Mouse (Mus musculus): ENCODE results near the gene Pmepa1. TPM values are rescaled to one million over a fixed set of nuclear protein-coding genes. Genes with fewer than 3 reads are reported as not detected.

Pmepa1 gene
- polyA plus RNA-seq, 1 experiment from 2014 or later = 4.6 TPM

DNA sequence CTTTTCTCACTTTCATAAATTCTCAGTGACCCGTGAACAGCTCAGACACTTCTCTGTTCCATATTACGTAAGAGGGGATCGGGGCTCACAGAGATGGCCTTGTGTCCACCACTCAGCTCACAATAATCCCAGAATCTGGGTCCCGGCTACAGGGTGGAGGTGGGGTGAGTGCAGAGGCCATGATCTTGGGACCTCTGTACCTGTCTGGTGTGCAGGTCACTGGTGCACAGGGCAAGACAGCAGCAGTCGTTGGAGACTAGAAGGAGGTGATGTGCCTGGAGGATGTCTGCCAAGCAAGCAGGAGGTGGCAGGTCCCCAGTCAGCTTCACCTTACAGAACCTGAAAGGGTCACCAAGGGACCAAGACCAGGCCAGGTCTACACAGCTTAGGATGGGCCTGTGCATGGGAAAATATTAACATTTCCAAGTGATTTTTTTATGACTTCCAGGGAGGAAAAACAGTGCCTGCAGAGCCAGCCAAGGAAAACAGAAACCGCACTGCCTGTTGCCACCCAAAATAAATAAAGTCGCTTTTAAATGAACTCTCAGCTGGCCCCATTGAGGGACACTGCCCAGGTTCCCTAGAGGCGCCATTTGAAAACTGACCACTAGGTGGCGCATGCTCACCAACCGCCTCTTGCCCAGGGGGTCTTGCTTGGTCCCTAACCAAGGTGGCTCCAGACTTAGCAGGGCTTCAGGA is 56.9 kb downstream of the Pmepa1 start:
- Histone ChIP-seq H3K27ac (replicated peaks) (no peak overlapping the region), H3K4me2 (no peak overlapping the region), H3K36me3 (no peaks in the 10 kb centered on the region), H3K4me3 (replicated peaks) (no peak overlapping the region), H3K9ac (replicated peaks) (no peak overlapping the region), H3K27me3 (replicated peaks) (no peaks in the 10 kb centered on the region), H3K9me3 (replicated peaks) (no peaks in the 10 kb centered on the region), H3K4me1 (no peaks in the 10 kb centered on the region)
- no peak for ATAC-seq (ENCODE audit: low FRiP score)
- 47% methylated on average over 10 of the region's 10 CpGs for WGBS

GRCm38 (mm10) chr2:173218416-173219141 is 57.8 kb downstream of the Pmepa1 start, which contains the start of gene Zbp1:
TSS of gene Zbp1 (minus strand) at chr2:173218923.
- H3K27me3 ChIP-seq (replicated peaks) = no peaks in the 10 kb centered on the region
- H3K9ac ChIP-seq (replicated peaks) = no peak within 1 kb of the TSS
- no peaks in the 10 kb centered on the region for H3K4me1 ChIP-seq
- no peak for ATAC-seq (ENCODE audit: low FRiP score)
- H3K4me2 ChIP-seq = no peak within 1 kb of the TSS
- H3K36me3 ChIP-seq = no peaks in the 10 kb centered on the region
- no peaks in the 10 kb centered on the region for H3K9me3 ChIP-seq (replicated peaks)
- H3K4me3 ChIP-seq (replicated peaks) = no peak within 1 kb of the TSS
- 68% methylated on average over 11 of the region's 11 CpGs for WGBS
- H3K27ac ChIP-seq (replicated peaks) = no peak within 1 kb of the TSS

- Histone ChIP-seq H3K9me3 (replicated peaks) (no peaks in the 10 kb centered on the region), H3K4me2 (no peak overlapping the region), H3K36me3 (no peaks in the 10 kb centered on the region), H3K4me3 (replicated peaks) (no peak overlapping the region), H3K27me3 (replicated peaks) (no peaks in the 10 kb centered on the region), H3K4me1 (no peaks in the 10 kb centered on the region), H3K27ac (replicated peaks) (no peak overlapping the region), H3K9ac (replicated peaks) (no peak overlapping the region)
- no peak for ATAC-seq (ENCODE audit: low FRiP score)
- WGBS = 91% methylated on average over 5 of the region's 5 CpGs
Observed at GRCm38 (mm10) chr2:173217763-173218258, 58.5 kb downstream of the Pmepa1 start.

DNA sequence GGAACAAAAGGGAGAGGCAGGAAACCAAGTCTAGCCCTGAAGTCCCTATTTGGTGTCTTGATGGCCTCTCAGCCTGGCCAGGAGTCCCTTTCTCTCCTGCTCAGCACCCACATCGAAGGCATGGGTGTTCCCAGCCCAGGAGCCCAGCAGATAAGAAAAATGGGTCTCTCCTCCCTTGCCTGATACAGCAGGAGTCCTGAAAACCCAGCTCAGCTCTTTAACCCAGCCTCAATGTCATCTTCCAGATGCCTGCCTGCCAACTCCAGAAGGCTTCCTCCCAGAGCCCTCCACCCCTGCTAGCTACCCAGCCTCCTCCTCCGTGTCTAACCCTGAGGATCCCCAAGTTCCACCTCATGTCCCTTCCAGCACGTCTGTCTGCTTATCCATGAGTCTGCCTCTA is 59.1 kb downstream of the Pmepa1 start:
- 79% methylated on average over 3 of the region's 3 CpGs for WGBS
- Histone ChIP-seq H3K4me1 (no peaks in the 10 kb centered on the region), H3K27ac (replicated peaks) (no peak overlapping the region), H3K36me3 (no peaks in the 10 kb centered on the region), H3K9me3 (replicated peaks) (no peaks in the 10 kb centered on the region), H3K4me2 (no peak overlapping the region), H3K4me3 (replicated peaks) (no peak overlapping the region), H3K9ac (replicated peaks) (no peak overlapping the region), H3K27me3 (replicated peaks) (no peaks in the 10 kb centered on the region)
- no peak for ATAC-seq (ENCODE audit: low FRiP score)

GRCm38 (mm10) chr2:173216840-173217239 is 59.5 kb downstream of the Pmepa1 start:
- WGBS = 89% methylated on average over 7 of the region's 7 CpGs
- no peak for ATAC-seq (ENCODE audit: low FRiP score)
- Histone ChIP-seq H3K9me3 (replicated peaks) (no peaks in the 10 kb centered on the region), H3K27ac (replicated peaks) (no peak overlapping the region), H3K4me1 (no peaks in the 10 kb centered on the region), H3K27me3 (replicated peaks) (no peaks in the 10 kb centered on the region), H3K36me3 (no peaks in the 10 kb centered on the region), H3K4me2 (no peak overlapping the region), H3K4me3 (replicated peaks) (no peak overlapping the region), H3K9ac (replicated peaks) (no peak overlapping the region)

DNA sequence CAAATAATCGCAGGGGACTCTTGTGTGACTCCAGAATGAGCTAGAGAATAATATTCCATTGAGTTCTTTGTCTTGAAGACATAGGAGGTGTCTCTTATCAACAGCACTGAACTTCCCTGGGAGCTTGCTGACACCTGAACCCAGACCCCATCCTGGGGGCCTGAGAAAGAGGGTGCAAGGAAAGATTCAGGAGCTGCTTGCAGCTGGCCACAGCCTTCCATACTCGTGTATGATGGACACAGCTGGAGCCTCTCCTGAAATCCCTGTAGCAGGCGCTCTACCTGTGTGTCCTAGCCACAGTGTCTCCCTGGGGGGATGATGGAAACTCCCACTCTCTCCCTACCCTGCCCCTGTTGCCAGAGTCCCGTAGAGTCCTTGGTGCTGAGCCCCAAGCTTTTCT is 64.1 kb downstream of the Pmepa1 start:
- 84% methylated on average over 4 of the region's 4 CpGs for WGBS

DNA sequence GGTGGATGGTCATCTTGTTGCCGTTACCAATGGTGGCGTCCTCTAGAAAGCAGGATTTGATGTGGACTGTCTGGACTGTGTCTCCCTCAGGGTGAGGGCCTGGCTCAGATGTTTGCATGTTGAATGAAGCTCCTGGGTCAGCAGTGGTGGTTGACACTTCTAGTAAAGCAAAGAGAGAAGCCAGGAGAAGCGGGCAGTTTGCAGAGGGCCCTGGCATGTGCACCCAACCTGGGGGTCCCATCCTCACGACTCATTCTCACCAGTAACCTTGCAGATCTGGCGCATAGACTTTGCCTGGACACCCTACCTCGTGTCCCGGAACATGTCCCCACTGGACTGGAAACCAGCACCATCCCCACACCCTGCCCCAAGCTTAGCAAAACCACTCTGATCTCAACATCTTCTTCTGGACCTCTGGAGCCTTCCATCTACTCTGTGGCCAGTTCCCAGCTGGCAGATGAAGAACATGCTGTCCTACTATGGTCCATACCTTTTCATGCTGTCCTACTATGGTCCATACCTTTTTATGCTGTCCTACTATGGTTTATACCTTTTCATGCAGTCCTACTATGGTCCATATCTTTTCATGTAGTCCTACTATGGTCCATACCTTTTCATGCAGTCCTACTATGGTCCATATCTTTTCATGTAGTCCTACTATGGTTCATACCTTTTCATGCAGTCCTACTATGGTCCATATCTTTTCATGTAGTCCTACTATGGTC is 67.1 kb downstream of the Pmepa1 start:
- 95% methylated on average over 7 of the region's 7 CpGs for WGBS
- Histone ChIP-seq H3K9me3 (replicated peaks) (no peaks in the 10 kb centered on the region), H3K4me1 (no peaks in the 10 kb centered on the region), H3K4me3 (replicated peaks) (no peak overlapping the region), H3K36me3 (no peaks in the 10 kb centered on the region), H3K4me2 (no peak overlapping the region), H3K27ac (replicated peaks) (no peak overlapping the region), H3K9ac (replicated peaks) (no peak overlapping the region), H3K27me3 (replicated peaks) (no peaks in the 10 kb centered on the region)
- no peak for ATAC-seq (ENCODE audit: low FRiP score)

More for the DNA sequence above, 64.1 kb downstream of the Pmepa1 start:
- no peaks in the 10 kb centered on the region for H3K9me3 ChIP-seq (replicated peaks)
- H3K27me3 ChIP-seq (replicated peaks) = no peaks in the 10 kb centered on the region
- no peaks in the 10 kb centered on the region for H3K4me1 ChIP-seq
- no peak overlapping the region for H3K27ac ChIP-seq (replicated peaks)
- no peak overlapping the region for H3K9ac ChIP-seq (replicated peaks)
- H3K4me3 ChIP-seq (replicated peaks) = no peak overlapping the region
- no peaks in the 10 kb centered on the region for H3K36me3 ChIP-seq
- no peak overlapping the region for H3K4me2 ChIP-seq
- no peak for ATAC-seq (ENCODE audit: low FRiP score)

DNA sequence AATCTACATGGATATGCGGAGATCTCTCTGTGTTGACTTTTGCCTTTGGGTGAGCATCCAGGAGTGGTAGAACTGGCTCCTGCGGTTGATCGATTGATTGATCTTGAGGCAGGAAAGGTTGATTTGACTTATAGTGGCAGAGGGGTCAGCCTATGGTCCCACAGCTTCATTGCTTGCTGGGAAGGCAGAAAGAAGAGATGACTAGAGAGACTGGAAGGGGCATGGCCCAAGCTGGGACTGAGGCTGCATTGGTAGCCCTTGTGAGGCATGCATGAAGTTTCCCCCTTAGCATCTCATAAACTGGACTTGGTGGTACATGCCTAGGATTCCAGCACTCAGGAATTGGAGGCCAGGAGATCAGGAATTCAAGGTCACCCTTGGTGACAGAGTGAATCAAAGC is 69.3 kb downstream of the Pmepa1 start:
- Histone ChIP-seq H3K27ac (replicated peaks) (no peak overlapping the region), H3K4me1 (no peaks in the 10 kb centered on the region), H3K9ac (replicated peaks) (no peak overlapping the region), H3K36me3 (no peaks in the 10 kb centered on the region), H3K9me3 (replicated peaks) (no peaks in the 10 kb centered on the region), H3K4me2 (no peak overlapping the region), H3K4me3 (replicated peaks) (no peak overlapping the region), H3K27me3 (replicated peaks) (no peaks in the 10 kb centered on the region)
- no peak for ATAC-seq (ENCODE audit: low FRiP score)
- 97% methylated on average over 3 of the region's 3 CpGs for WGBS

GRCm38 (mm10) chr2:173205563-173206099 is 70.7 kb downstream of the Pmepa1 start:
- ATAC-seq (ENCODE audit: low FRiP score) = no peak
- no peaks in the 10 kb centered on the region for H3K4me1 ChIP-seq

GRCm38 (mm10) chr2:173204671-173205070 is 71.7 kb downstream of the Pmepa1 start:
- Histone ChIP-seq H3K27me3 (replicated peaks) (no peaks in the 10 kb centered on the region), H3K36me3 (no peaks in the 10 kb centered on the region), H3K9me3 (replicated peaks) (no peaks in the 10 kb centered on the region), H3K4me3 (replicated peaks) (no peak overlapping the region), H3K4me1 (no peaks in the 10 kb centered on the region), H3K4me2 (no peak overlapping the region), H3K9ac (replicated peaks) (no peak overlapping the region), H3K27ac (replicated peaks) (no peak overlapping the region)
- ATAC-seq (ENCODE audit: low FRiP score) = no peak
- 50% methylated on average over 4 of the region's 4 CpGs for WGBS

More at GRCm38 (mm10) chr2:173205563-173206099, 70.7 kb downstream of the Pmepa1 start:
- Histone ChIP-seq H3K9ac (replicated peaks) (no peak overlapping the region), H3K9me3 (replicated peaks) (no peaks in the 10 kb centered on the region), H3K27me3 (replicated peaks) (no peaks in the 10 kb centered on the region), H3K4me2 (no peak overlapping the region), H3K36me3 (no peaks in the 10 kb centered on the region), H3K4me3 (replicated peaks) (no peak overlapping the region), H3K27ac (replicated peaks) (no peak overlapping the region)
- WGBS = 93% methylated on average over 14 of the region's 14 CpGs

- Histone ChIP-seq H3K4me1 (no peaks in the 10 kb centered on the region), H3K4me2 (no peak overlapping the region), H3K36me3 (no peaks in the 10 kb centered on the region), H3K9me3 (replicated peaks) (no peaks in the 10 kb centered on the region), H3K27me3 (replicated peaks) (no peaks in the 10 kb centered on the region), H3K9ac (replicated peaks) (no peak overlapping the region), H3K4me3 (replicated peaks) (no peak overlapping the region), H3K27ac (replicated peaks) (no peak overlapping the region)
- ATAC-seq (ENCODE audit: low FRiP score) = no peak
- WGBS = 83% methylated on average over 3 of the region's 3 CpGs
Observed at GRCm38 (mm10) chr2:173203726-173204125, 72.6 kb downstream of the Pmepa1 start.
